Comparison of ENCODE assay signal across 18 mouse cellular contexts in the genomic region with DNA sequence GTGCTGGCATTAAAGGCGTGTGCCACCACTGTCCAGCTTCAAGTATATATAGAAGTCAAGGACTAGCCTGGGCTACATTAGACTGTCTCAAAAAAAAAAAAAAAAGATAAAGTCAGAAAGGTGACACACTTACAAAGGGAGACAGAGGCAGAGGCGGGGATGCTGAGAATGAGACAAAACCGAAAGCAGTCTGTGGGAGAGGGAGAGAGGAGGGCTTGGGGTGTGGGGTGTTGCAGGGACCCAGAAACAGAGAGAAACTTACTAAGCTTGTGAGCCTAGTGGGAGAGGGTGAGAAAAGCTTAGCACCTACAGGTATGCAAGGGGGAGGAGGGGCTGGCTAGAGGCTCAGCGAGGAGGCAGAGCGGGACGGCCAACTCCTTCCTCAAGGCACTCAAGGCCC. TPM values are rescaled to one million over a fixed set of nuclear protein-coding genes. Genes with fewer than 3 reads are reported as not detected.
"Had no signal": no experiment of that assay in that cellular context is flagged by ENCODE, and none has a peak within 500 bp of the region (broad histone marks: within the 10 kb centered on the region; RNA-seq: fewer than 3 reads in every experiment).

No protein-coding gene starts in this region.

- H3K4me2 ChIP-seq: intestine, embryonic 15.5 days; midbrain, embryonic 11.5 days; midbrain, embryonic 15.5 days; neural tube, embryonic 13.5 days had no signal

- DNase-seq: kidney, adult 18-20 months; kidney, postnatal 14 days; lung, adult 2 months; lung, postnatal 4 days; retina, postnatal 1 day; right cerebral cortex, postnatal 4 days; thymus, postnatal 14 days had no signal

- H3K36me3 ChIP-seq: intestine, embryonic 15.5 days; limb, embryonic 10.5 days; liver, embryonic 15.5 days; midbrain, embryonic 15.5 days; neural tube, embryonic 13.5 days had no signal

- ATAC-seq: lung, postnatal 0 days; midbrain, embryonic 15.5 days had no signal

- H3K4me1 ChIP-seq: intestine, embryonic 15.5 days had no signal

- H3K9me3 ChIP-seq: intestine, embryonic 15.5 days; limb, embryonic 10.5 days; liver, embryonic 15.5 days; midbrain, embryonic 15.5 days; neural tube, embryonic 13.5 days had no signal

- H3K4me3 ChIP-seq: intestine, embryonic 15.5 days; left cerebral cortex, adult 2 months; limb, embryonic 10.5 days; liver, embryonic 15.5 days; midbrain, embryonic 15.5 days; neural tube, embryonic 13.5 days had no signal

- H3K27ac ChIP-seq: intestine, embryonic 15.5 days; left cerebral cortex, adult 2 months; limb, embryonic 10.5 days; midbrain, embryonic 15.5 days; neural tube, embryonic 13.5 days had no signal

- H3K9ac ChIP-seq: intestine, embryonic 15.5 days; liver, embryonic 15.5 days; midbrain, embryonic 15.5 days; neural tube, embryonic 13.5 days had no signal

- H3K27me3 ChIP-seq: intestine, embryonic 15.5 days; liver, embryonic 15.5 days; midbrain, embryonic 15.5 days; neural tube, embryonic 13.5 days had no signal

RNA-seq across cellular contexts. Expression of a gene that starts 56.9 kb away (rescaled TPM):
- total RNA-seq: layer of hippocampus, postnatal 25 days; left cerebral cortex, adult 2 months; left cerebral cortex, postnatal 14 days had no signal
- polyA plus RNA-seq: intestine, embryonic 15.5 days; kidney, embryonic 14.5 days; limb, embryonic 10.5 days; midbrain, embryonic 11.5 days; midbrain, embryonic 15.5 days had no signal
